Mouse (Mus musculus) bone marrow macrophage, adult 2 months (primary cell): ENCODE results near the gene Csf1. TPM values are rescaled to one million over a fixed set of nuclear protein-coding genes. Genes with fewer than 3 reads are reported as not detected.

Experiments
- H3K27ac ChIP-seq: 2 replicates; pipeline ENCODE4 v1.5.1; 2012; ENCODE audit warnings: low read depth, low read length; ENCODE audit not compliant: insufficient read depth
- H3K4me1 ChIP-seq: 2 replicates; pipeline ENCODE4 v1.6.1; 2012; ENCODE audit warnings: low read length; ENCODE audit not compliant: control insufficient read depth, insufficient read depth
- H3K4me3 ChIP-seq: 2 replicates; pipeline ENCODE4 v1.5.1; 2012; ENCODE audit warnings: mild to moderate bottlenecking, low read length, moderate library complexity; ENCODE audit not compliant: insufficient read depth
- CTCF ChIP-seq: IDR thresholded peaks from 2 replicates; pipeline ENCODE4 v1.5.1; 2012; ENCODE audit warnings: low read depth, mild to moderate bottlenecking, low read length, moderate library complexity
- POLR2A ChIP-seq: IDR thresholded peaks from 2 replicates; pipeline ENCODE4 v1.6.1; 2012; ENCODE audit warnings: mild to moderate bottlenecking, low read depth, low read length, borderline replicate concordance
- polyA plus RNA-seq: library from polyadenylated mRNA; stranded (reverse); fragments of >200 nt; gene quantifications from 2 replicates; pipeline ENCODE4 v1.2.4, GENCODE M21; 2012; ENCODE audit not compliant: missing spikeins, insufficient read depth, insufficient read length

Csf1 gene
- polyA plus RNA-seq, 1 experiment = 7.6 TPM

GRCm38 (mm10) chr3:107712081-107712480, 48.2 kb downstream of the Csf1 start:
- TF ChIP-seq CTCF = no peak
- TF ChIP-seq POLR2A = no peak
- H3K4me1 ChIP-seq = peaks cover 4% of the 10 kb centered on the region
- no peak overlapping the region for H3K4me3 ChIP-seq

GRCm38 (mm10) chr3:107709156-107709555, 51.1 kb downstream of the Csf1 start:
- Histone ChIP-seq H3K4me3 (no peak overlapping the region), H3K27ac (no peak overlapping the region), H3K4me1 (peaks cover 16% of the 10 kb centered on the region)
- TF ChIP-seq POLR2A (no peak), CTCF (no peak)

More at GRCm38 (mm10) chr3:107712081-107712480, 48.2 kb downstream of the Csf1 start:
- no peak overlapping the region for H3K27ac ChIP-seq

DNA sequence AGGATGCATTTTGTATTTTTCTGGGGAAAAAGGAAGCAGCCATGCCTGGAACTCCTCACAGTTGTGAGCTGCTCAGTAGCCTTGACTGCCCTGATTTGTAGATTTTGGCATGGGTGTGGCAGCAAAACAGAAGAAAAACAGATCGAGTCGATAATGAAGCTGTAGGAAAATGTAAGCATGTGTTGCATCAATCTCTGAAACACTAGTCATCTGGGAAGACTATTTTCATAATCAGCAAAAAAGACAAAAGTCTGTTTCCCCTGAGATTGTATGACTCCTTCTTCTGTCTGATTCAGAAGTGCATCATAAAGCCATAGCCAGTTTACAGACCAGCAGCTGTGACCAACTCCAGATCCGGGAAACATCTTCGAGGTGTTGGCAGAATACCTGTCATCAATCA, 53.0 kb downstream of the Csf1 start:
- H3K4me3 ChIP-seq = no peak overlapping the region
- peaks cover 16% of the 10 kb centered on the region for H3K4me1 ChIP-seq
- H3K27ac ChIP-seq = no peak overlapping the region
- TF ChIP-seq CTCF (no peak), POLR2A (no peak)

GRCm38 (mm10) chr3:107706164-107706563, 54.1 kb downstream of the Csf1 start:
- Histone ChIP-seq H3K4me3 (no peak overlapping the region), H3K4me1 (peaks cover 16% of the 10 kb centered on the region), H3K27ac (no peak overlapping the region)
- TF ChIP-seq POLR2A (no peak), CTCF (no peak)

GRCm38 (mm10) chr3:107704371-107704705, 55.9 kb downstream of the Csf1 start:
- Histone ChIP-seq H3K4me1 (peaks cover 16% of the 10 kb centered on the region), H3K27ac (no peak overlapping the region), H3K4me3 (no peak overlapping the region)
- no peak for TF ChIP-seq POLR2A
- no peak for TF ChIP-seq CTCF

DNA sequence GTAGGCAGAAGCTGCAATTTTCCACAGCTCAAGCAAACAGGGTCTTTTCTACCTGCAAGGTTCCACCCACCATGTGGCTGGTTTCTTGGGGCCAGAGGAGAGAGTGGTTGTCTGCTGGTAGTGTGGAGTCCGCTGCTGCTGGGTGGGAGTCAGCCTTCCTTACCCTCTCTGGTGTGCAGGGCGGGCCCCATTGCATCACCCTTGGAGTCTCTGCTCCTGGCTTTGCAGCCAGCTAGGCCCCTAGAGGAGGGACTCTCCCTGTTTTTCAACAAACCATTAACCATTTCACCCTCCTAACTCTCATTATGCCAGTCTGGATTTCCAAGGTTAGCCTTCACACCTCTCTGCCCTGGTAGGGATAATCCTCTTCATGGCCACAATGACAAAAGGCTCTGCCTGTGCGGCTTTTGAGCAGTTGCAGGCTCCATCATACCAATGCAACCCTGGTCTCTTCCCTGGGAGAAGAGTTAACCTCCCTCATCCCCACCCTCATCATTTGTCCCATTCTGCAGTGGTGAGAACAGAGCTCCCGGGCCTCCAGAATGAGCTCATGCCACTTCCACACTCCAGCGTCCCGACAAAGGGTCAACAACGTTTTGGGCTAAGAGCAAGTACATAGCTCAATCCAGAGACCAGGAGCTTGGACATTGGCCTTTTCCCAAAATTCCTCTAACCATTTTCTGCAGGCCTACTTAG, 56.4 kb downstream of the Csf1 start:
- TF ChIP-seq POLR2A (no peak), CTCF (no peak)
- Histone ChIP-seq H3K4me3 (no peak overlapping the region), H3K27ac (no peak overlapping the region), H3K4me1 (peaks cover 16% of the 10 kb centered on the region)

- H3K4me3 ChIP-seq = no peak overlapping the region
- no peak overlapping the region for H3K27ac ChIP-seq
- no peak for TF ChIP-seq CTCF
- no peak for TF ChIP-seq POLR2A
- peaks cover 11% of the 10 kb centered on the region for H3K4me1 ChIP-seq
Observed at GRCm38 (mm10) chr3:107701767-107702394, 58.4 kb downstream of the Csf1 start.

- TF ChIP-seq CTCF (no peak), POLR2A (no peak)
- H3K27ac ChIP-seq = no peak overlapping the region
- H3K4me3 ChIP-seq = no peak overlapping the region
- H3K4me1 ChIP-seq = peaks cover 2% of the 10 kb centered on the region
Observed at GRCm38 (mm10) chr3:107700625-107701024, 59.6 kb downstream of the Csf1 start.

DNA sequence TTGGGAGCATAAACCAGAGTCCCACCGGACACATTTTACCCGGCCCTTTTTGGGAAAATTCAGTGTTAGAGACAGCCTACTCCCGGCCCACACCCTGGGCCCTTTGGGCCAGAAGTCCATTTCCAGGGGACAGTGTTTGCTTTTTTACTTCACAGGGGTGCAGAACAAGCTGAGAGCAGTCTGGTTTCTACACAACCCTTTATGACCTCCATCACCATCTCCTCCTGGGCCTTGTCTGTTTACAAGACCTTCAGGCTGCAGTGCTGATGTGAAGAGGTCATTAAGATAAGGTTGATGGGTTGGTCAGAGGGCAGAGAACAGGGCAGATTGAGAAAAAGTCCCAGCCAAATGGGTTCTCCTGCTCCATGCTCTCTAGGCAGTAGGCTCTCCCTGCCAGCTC, 63.4 kb downstream of the Csf1 start:
- TF ChIP-seq CTCF (no peak), POLR2A (no peak)
- peaks cover 5% of the 10 kb centered on the region; the same call in 1 of the 2 replicates for H3K4me1 ChIP-seq
- no peak overlapping the region for H3K27ac ChIP-seq
- H3K4me3 ChIP-seq = no peak overlapping the region

DNA sequence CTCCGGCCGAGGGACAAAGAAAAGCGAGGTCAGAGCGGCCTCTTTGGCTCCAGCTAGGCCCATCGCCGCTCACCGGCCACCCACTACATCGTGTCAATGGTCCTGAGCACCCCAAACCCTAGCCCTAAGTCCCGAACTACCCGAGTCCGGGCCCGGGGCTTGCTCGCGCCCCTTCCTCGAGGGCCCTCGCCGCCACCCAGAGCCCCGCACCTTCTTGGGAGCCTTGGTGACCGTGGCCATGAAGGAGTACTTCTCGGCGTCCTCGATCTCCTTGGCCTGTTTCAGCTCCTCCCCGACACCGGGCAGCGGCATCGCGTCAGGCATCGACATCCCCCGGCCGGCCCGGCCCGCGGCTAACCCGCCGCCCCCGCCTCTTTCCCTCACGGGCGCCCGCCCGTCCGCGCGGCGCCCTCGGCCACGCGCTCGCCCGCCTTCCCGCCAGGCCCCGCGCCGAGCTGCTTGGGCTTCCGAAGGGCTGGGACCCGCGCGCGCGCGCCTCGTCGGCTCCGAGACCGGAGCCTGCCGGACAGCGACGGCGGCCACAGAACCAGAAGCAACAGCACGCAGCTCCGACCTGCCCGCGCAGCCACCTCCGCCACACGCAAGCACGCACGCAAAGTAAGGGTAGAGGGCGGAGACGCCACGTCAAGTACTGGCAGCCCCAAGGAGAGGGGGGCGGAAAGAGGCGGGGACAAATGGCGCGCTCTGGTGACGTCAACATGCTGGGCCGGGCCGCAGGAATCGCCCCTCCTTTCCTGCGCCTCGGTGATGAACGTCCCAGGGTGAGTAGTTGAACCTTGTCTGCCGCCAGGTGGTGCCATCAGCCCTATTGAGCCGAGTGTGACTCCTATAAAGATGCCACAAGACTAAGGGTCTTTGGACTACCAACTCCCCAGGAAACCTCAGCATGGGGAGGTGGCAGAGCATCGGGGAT, 64.1 kb downstream of the Csf1 start, which contains the start of gene Ahcyl1:
Ahcyl1 (minus strand) TSS at position 613 of the 934 bp plus-strand sequence.
- peak within 1 kb of the TSS; percentile 50 for H3K27ac ChIP-seq
- TF ChIP-seq CTCF (peak; percentile 91), POLR2A (no peak)
- peak within 1 kb of the TSS; percentile 87 for H3K4me3 ChIP-seq
- peaks cover 5% of the 10 kb centered on the region; the same call in 1 of the 2 replicates for H3K4me1 ChIP-seq
